Mouse (Mus musculus): ENCODE results near the gene 4930558K02Rik.

4930558K02Rik gene

DNA sequence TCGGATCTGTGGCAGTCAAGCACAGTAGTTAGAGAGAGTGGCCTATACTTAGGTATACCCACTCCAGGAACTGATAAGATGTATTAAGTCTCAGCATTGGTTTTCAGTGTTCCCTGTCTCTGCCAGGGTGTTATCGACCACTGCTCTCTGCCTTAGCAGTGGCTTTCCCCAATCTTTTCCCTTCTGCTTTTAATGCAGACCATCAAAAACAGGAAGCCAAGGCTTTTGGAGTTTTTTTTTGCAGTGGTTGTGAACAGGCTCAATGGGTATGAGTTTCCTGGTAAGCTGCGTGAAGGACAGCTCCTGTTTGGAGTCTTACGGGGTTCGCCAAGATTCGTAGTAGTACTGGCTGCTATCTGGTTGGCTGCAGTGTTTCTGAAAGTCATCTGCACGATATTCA, 13.0 kb upstream of the 4930558K02Rik start:
- no peak for DNase-seq (ENCODE audit: low spot score in 2 of 2)

GRCm38 (mm10) chr1:161991846-161992245, 12.4 kb upstream of the 4930558K02Rik start:
- DNase-seq (ENCODE audit: low spot score in 2 of 2) = no peak

DNA sequence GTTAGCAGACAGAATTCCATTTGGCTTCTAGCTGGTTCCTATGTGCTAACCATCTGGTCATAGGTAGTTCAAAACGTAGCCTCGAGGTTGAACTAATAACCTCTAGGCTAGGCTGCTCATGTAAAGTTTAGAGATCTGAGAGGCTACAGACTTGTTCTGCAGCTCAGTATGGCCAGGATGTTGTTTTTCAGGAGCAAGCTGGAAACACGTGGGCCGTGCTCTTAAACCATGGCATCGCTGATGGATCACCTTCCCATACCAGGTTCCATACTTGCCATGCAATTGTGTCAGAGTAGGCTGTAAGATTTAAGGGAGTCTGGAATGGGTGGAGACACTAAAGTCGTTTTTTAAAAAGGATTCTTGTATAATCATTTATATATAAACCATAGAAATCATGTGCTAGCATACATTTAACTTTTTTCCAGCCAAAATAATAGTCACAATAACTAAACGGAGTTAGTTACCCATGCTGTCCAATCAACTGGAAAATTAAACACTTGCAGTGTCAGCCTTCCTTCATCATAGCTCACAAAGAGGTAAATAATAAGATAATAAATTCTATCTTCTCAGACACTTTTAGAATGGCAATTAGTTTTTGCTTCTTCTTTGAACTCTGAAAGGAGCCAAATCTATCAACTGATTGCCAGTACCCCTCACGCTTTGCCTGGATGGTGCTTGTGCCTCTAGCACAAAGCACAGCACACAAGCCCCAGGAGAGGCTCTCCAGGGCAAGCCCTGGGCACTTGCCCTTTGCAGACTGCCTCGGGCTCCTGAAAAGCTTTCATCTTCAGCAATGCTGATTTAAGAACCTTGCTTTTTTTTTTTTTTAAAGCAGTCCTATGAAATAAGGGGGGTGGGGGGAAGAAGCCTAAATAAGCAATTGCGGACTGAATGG, 11.5 kb upstream of the 4930558K02Rik start:
- DNase-seq (ENCODE audit: low spot score in 2 of 2) = no peak

- no peak for DNase-seq (ENCODE audit: low spot score in 2 of 2)
Observed at GRCm38 (mm10) chr1:161983979-161984566, 4.6 kb upstream of the 4930558K02Rik start.

- DNase-seq (ENCODE audit: low spot score in 2 of 2) = no peak
Observed at GRCm38 (mm10) chr1:161983451-161983850, 4.0 kb upstream of the 4930558K02Rik start.

DNA sequence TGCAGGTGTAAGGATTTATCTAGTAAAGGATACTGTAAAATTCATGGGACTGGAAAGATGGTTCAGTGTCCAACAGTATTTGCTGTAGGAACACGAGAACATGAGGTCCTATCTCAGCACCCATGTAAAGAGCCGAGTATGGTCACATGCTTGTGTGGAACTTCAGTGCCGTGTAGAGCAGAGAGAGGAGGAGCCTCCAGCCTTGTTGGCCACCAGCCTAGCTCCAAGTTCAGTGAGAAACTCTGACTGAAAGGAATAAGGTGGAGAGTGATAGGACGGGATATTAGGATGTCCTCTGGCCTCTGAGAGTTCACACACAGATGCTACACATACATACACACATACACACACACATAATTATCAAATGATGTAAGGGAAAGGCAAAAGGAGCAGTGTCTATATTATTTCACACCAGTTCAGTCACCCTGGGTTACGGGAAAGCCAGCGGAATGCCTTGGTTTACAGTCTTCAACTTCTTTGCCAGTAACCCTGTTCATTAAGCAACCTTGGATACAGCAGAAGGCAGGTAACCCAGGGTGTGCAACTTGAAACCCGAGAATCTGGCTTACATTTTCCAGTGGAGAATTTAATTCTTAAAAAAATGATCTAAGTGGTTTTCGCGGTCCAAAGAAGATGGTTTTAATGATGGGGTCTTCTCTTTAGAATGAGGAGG, 1.3 kb upstream of the 4930558K02Rik start:
- no peak for DNase-seq (ENCODE audit: low spot score in 2 of 2)

DNA sequence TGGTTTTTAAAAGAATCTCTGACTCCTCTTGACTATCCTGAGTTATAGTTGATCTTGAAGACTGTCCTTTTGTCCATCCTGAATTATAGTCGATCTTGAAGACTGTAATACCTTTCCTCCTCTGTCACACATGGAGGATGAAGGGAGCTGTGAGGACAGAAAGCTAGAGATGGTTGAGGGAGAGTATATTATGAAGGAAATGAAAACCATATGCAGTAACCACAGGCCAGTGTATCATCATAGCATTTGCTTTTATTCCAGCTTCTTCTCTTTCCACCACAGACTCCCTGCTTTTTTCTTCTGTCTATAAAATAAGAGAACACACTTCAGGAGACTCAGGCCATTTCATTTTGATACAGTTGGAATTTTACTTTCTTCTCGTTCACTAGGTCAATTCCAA, 610 bp upstream of the 4930558K02Rik start:
- no peak for DNase-seq (ENCODE audit: low spot score in 2 of 2)

- DNase-seq (ENCODE audit: low spot score in 2 of 2) = no peak
Observed at GRCm38 (mm10) chr1:161978173-161978700, 1.2 kb downstream of the 4930558K02Rik start.

- no peak for DNase-seq (ENCODE audit: low spot score in 2 of 2)
Observed at GRCm38 (mm10) chr1:161977331-161977730, 2.1 kb downstream of the 4930558K02Rik start.

DNA sequence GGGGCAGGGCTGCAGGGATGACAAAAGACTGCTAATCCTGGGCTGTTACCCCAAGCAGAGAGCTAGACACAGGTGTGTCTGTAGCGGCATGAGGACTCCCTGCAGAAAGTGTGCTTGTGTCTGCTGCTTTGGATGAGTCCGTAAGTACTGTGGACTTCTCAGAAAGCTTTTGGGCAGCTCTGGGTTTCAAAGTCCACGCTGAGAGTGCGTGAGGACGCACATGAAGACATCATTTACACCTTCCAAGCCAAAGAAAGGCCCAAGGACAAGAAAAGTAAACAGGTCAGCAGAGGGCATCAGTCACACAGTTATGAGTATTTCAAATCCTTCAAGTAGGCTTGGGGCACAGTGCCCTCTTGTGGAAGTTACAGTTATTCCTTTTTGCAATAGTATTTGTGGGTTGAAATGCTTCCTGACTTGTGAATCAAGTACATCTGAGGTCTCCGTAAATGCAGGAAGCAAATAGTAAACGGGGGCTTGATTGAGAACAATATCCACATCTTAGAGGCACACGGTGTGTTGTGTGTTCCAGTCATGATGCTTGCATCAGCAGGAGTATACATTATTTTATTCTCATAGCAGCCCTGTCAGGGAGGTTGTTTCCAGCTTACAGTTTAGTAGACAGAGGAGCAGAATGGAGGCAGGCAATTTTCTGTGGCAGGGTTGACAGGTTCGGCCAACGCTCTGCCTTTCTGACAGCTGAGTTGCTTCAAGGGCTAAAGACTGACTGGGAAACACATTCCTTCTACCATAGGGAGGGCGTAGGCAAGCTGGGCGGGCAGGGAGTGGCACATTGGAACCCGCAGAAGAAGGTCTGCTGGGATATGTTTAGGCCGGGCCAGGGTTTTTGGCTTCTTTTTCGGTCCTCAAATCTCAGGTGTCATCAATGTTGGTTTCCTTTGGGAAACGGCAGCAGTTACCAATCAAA, 2.9 kb downstream of the 4930558K02Rik start:
- peak; percentile 83 to 84 for DNase-seq (ENCODE audit: low spot score in 2 of 2)

- DNase-seq (ENCODE audit: low spot score in 2 of 2) = no peak
Observed at GRCm38 (mm10) chr1:161972233-161972632, 7.2 kb downstream of the 4930558K02Rik start.

GRCm38 (mm10) chr1:161970874-161971273, 8.6 kb downstream of the 4930558K02Rik start:
- no peak for DNase-seq (ENCODE audit: low spot score in 2 of 2)

- peak; percentile 94 for DNase-seq (ENCODE audit: low spot score in 2 of 2)
Observed at GRCm38 (mm10) chr1:161968589-161969407, 10.6 kb downstream of the 4930558K02Rik start, which contains the start of gene Pigc. Gene Pigc (plus strand): TSS chr1:161969186.

DNA sequence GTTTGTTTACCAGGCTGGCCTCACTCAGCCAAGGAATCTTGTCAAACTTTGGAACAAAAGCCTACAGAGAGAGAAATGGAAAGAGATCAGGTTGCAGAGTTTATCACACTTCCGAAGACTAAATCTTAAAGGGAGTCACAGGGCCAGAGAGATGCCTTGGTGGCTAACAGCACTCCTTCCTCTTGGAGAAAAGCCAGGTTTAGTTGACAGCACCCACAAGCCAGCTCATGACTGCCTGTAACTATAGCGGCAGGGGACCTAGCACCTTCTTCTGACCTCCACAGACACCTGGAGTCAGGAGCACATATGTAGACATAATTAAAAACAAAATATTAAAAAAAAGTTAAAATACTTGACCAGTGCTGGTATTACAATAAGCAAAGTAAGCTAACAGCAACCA, 11.5 kb downstream of the 4930558K02Rik start:
- no peak for DNase-seq (ENCODE audit: low spot score in 2 of 2)

DNA sequence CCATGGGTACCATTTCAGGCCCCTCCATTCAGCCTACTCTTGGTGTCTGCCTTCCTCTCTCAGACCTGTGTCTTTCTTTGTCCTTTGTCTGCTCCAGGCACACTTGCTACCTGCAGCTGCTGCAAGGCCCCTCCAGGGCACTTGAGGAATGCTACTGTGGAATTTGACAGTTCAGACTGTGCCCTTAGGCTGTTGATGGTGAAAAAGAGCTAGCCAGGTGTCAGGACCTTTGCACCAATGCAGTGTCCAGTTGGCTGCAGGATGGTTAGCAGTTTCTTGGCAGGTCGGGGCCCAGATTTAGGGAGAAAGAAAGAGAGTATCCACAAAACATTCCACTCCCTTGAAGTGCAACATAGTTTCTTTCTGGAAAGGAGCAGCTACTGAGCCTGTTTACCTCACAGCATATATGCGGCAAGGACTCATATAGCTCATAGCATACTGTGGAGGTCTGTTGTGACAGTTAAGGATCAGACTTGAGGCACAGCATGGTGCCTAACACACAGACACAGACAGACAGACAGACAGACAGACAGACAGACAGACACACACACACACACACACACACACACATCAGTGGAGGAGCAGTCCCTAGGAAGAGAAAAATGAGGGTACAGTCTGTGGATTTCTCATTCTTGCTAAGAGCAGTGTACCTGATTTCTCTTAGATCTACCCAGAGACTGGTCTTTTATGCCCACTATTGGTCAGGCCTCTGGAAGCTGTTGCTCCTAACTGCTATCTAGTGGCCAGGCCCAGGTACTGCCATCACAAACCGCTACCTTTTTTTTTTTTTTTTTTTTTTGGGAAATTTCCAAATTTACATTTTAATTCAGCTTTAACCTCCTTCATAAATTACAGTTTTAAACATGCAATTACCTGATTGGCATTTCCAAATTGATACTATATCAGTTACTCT, 16.7 kb downstream of the 4930558K02Rik start:
- DNase-seq (ENCODE audit: low spot score in 2 of 2) = no peak

DNA sequence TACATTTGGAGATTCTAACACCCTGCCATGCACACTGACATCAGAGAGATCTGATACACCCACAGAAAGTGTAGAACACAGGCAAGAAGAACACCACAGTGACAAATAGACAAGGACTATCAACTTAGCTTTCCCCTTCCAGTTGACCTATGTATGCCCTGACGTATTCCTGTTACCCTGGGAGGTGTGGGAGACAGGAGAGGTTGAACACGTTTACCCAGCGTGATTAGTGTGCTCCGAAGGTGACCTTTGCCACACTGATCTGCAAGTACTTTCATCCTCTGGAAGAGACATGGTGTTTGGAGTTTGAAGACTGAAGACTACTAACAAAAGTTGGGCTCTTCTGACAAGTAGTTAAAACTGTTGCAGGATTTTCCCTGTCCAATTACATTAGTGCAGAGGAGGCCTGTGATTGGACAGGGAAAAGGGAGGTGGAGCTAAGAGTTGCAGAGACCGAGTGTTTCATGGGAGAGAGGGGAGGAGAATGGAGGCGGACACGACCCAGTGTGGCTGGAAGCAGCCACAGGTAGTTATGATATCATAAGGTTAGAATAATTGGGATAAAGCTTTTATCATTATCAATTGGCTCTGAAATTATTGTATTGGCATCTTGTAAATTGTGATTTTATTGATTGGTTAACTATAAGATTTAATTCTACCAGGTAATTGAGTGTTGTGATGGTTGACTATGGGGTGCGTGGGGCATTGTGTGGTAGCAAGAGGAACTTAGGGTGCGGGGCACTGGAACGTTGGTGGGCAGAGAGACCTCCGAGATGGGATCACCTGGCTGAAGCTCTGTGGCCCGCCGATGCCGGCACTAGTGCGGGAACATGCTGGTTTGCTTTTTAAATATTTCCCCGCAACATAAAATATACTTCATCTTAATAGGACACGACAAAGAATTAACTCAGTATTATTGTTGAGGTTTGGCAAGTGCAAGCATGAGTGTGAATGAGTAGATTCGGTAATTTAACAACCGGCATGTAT, 21.2 kb downstream of the 4930558K02Rik start:
- DNase-seq (ENCODE audit: low spot score in 2 of 2) = no peak

DNA sequence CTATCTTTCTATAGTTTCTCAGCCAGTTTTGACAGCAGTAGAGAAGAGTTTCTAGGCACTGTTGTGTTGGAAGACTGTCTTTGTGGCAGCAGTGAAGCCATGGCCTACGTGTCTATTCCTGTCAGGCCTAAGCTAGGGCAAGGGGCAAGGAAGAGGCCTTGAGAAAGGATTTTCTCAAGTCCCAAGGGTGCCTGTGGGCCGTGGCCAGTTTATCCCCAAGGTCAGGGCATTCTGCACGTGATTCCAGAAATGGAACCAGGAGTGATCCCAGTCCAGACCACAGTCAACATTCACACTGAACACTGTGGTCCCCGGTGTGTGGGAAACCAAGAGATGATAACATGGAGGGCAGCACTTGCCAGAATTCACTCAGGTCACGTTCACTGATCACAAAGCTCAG, 23.6 kb downstream of the 4930558K02Rik start:
- no peak for DNase-seq (ENCODE audit: low spot score in 2 of 2)

DNA sequence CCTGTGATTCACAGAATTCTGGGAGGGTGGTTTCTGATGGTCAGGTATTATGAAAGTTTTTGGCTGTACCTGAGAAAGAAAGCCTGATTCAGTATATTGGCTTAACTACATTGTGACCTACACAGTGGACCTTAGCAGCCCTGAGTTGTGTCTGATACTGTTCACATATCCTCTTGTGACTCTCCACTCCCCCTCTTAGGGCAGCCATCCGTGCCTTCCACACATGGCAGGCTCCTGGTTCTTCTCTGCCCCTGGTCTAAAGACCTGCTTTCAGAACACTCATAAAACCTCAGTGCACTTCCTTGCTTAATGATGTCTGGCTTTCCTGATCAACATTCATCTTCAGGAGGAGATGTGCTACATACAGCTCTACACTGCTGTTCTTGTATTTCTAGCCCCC, 26.8 kb downstream of the 4930558K02Rik start:
- no peak for DNase-seq (ENCODE audit: low spot score in 2 of 2)
